Mouse (Mus musculus) C2C12 (cell line): ENCODE data around the gene Pgm3.

Experiments used
- CTCF ChIP-seq: IDR thresholded peaks from one replicate; pipeline ENCODE4 v1.5.1; 2011; ENCODE audit not compliant: control insufficient read depth, insufficient read depth, insufficient read length
- MAX ChIP-seq: IDR thresholded peaks from one replicate; pipeline ENCODE4 v1.6.1; 2011; ENCODE audit warnings: mild to moderate bottlenecking, control low read depth

DNA sequence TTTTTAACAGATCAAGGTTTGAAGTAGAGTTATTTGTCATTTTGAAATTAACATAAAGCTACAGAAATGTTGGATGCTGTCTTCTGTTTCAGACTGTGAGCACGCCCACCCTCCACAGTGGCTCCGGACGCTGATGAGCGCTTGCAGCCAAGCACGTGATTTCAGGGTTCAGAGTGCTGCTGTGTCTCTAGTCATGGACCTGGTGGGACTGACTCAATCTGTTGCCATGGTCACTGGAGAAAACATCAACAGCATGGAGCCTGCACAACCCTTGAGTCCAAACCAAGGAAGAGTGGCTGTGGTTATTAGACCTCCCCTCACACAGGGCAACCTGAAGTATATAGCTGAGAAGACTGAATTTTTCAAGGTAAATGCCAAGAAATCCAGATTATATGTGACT is 57.9 kb downstream of the Pgm3 start:
- TF ChIP-seq CTCF (no peak), MAX (no peak)
